Mouse (Mus musculus): ENCODE measurements around the gene Fam196a. TPM values are rescaled to one million over a fixed set of nuclear protein-coding genes. Genes with fewer than 3 reads are reported as not detected.
A peak's percentile ranks its signal among the peaks of the same experiment; 100 is the strongest.

Gene Fam196a
- total and polyA plus RNA-seq, 2 experiments from 2014 or later: 7.9 to 21.2 TPM

- Histone ChIP-seq H3K4me3 (ENCODE audit: low read length) (no peak overlapping the region), H3K4me1 (ENCODE audit: insufficient read depth, low read length) (no peaks in the 10 kb centered on the region; the same call in 1 of the 2 replicates), H3K27me3 (ENCODE audit: insufficient read depth, low read length) (no peaks in the 10 kb centered on the region), H3K9ac (replicated peaks; ENCODE audit: low read length) (no peak overlapping the region), H3K4me2 (ENCODE audit: low read depth, low read length) (no peak overlapping the region), H3K27ac (no peak overlapping the region), H3K36me3 (ENCODE audit: insufficient read depth, low read length) (no peaks in the 10 kb centered on the region), H3K9me3 (ENCODE audit: low read length) (no peaks in the 10 kb centered on the region)
- 61% methylated on average over 6 of the region's 6 CpGs for WGBS
- no peak for DNase-seq (ENCODE audit: low spot score)
- no peak for ATAC-seq
- TF ChIP-seq CTCF (IDR thresholded peaks at IDR 0.05; ENCODE audit: low read depth): no peak
Measured at GRCm38 (mm10) chr7:134943063-134943462, 4.8 kb upstream of the Fam196a start.

GRCm38 (mm10) chr7:134941891-134942290 lies 3.7 kb upstream of the Fam196a start:
- WGBS: 96% methylated on average over 6 of the region's 6 CpGs
- ATAC-seq (no peak), DNase-seq (ENCODE audit: low spot score) (no peak)
- H3K4me2 ChIP-seq (ENCODE audit: low read depth, low read length): no peak overlapping the region
- no peak overlapping the region for H3K4me3 ChIP-seq (ENCODE audit: low read length)
- H3K9ac ChIP-seq (replicated peaks; ENCODE audit: low read length): no peak overlapping the region
- H3K27ac ChIP-seq: no peak overlapping the region
- no peaks in the 10 kb centered on the region for H3K9me3 ChIP-seq (ENCODE audit: low read length)
- H3K27me3 ChIP-seq (ENCODE audit: insufficient read depth, low read length): no peaks in the 10 kb centered on the region
- no peaks in the 10 kb centered on the region for H3K36me3 ChIP-seq (ENCODE audit: insufficient read depth, low read length)
- peak; percentile 33; the same call in 1 of the 2 replicates for TF ChIP-seq CTCF (IDR thresholded peaks at IDR 0.05; ENCODE audit: low read depth)
- H3K4me1 ChIP-seq (ENCODE audit: insufficient read depth, low read length): peaks cover 3% of the 10 kb centered on the region; the same call in 1 of the 2 replicates

- H3K27me3 ChIP-seq (ENCODE audit: insufficient read depth, low read length): no peaks in the 10 kb centered on the region
Measured at GRCm38 (mm10) chr7:134937471-134937926, 731 bp downstream of the Fam196a start.

GRCm38 (mm10) chr7:134931886-134932285 lies 6.3 kb downstream of the Fam196a start:
- no peak overlapping the region for H3K9ac ChIP-seq (replicated peaks; ENCODE audit: low read length)
- DNase-seq (ENCODE audit: low spot score): no peak
- no peaks in the 10 kb centered on the region for H3K9me3 ChIP-seq (ENCODE audit: low read length)
- WGBS: 83% methylated on average over 2 of the region's 2 CpGs
- H3K4me2 ChIP-seq (ENCODE audit: low read depth, low read length): no peak overlapping the region
- no peak overlapping the region for H3K27ac ChIP-seq
- H3K36me3 ChIP-seq (ENCODE audit: insufficient read depth, low read length): no peaks in the 10 kb centered on the region
- H3K4me1 ChIP-seq (ENCODE audit: insufficient read depth, low read length): no peaks in the 10 kb centered on the region
- no peak for TF ChIP-seq CTCF (IDR thresholded peaks at IDR 0.05; ENCODE audit: low read depth)
- no peaks in the 10 kb centered on the region for H3K27me3 ChIP-seq (ENCODE audit: insufficient read depth, low read length)
- H3K4me3 ChIP-seq (ENCODE audit: low read length): no peak overlapping the region
- no peak for ATAC-seq

More at GRCm38 (mm10) chr7:134937471-134937926, 731 bp downstream of the Fam196a start:
- peak; percentile 23 for DNase-seq (ENCODE audit: low spot score)
- H3K27ac ChIP-seq: peak overlapping the region; percentile 59
- WGBS: under 1% methylated on average over 33 of the region's 37 CpGs
- peak overlapping the region; percentile 87 for H3K4me2 ChIP-seq (ENCODE audit: low read depth, low read length)
- H3K4me3 ChIP-seq (ENCODE audit: low read length): peak overlapping the region; percentile 69
- H3K4me1 ChIP-seq (ENCODE audit: insufficient read depth, low read length): peaks cover 3% of the 10 kb centered on the region; the same call in 1 of the 2 replicates
- no peak for TF ChIP-seq CTCF (IDR thresholded peaks at IDR 0.05; ENCODE audit: low read depth)
- ATAC-seq: no peak; the same call in 1 of the 2 replicates
- H3K36me3 ChIP-seq (ENCODE audit: insufficient read depth, low read length): no peaks in the 10 kb centered on the region
- no peaks in the 10 kb centered on the region for H3K9me3 ChIP-seq (ENCODE audit: low read length)
- peak overlapping the region; percentile 61 for H3K9ac ChIP-seq (replicated peaks; ENCODE audit: low read length)

GRCm38 (mm10) chr7:134901992-134902391 lies 36.2 kb downstream of the Fam196a start:
- no peak overlapping the region for H3K4me3 ChIP-seq (ENCODE audit: low read length)
- no peaks in the 10 kb centered on the region for H3K4me1 ChIP-seq (ENCODE audit: insufficient read depth, low read length)
- DNase-seq (ENCODE audit: low spot score) (no peak), ATAC-seq (no peak)
- no peak overlapping the region for H3K27ac ChIP-seq
- H3K9ac ChIP-seq (replicated peaks; ENCODE audit: low read length): no peak overlapping the region
- no peaks in the 10 kb centered on the region; the same call in 1 of the 2 replicates for H3K36me3 ChIP-seq (ENCODE audit: insufficient read depth, low read length)
- no peaks in the 10 kb centered on the region for H3K27me3 ChIP-seq (ENCODE audit: insufficient read depth, low read length)
- WGBS: 73% methylated on average over 2 of the region's 2 CpGs
- no peaks in the 10 kb centered on the region for H3K9me3 ChIP-seq (ENCODE audit: low read length)
- TF ChIP-seq CTCF (IDR thresholded peaks at IDR 0.05; ENCODE audit: low read depth): no peak
- H3K4me2 ChIP-seq (ENCODE audit: low read depth, low read length): no peak overlapping the region

GRCm38 (mm10) chr7:134899462-134899861 lies 38.8 kb downstream of the Fam196a start:
- TF ChIP-seq CTCF (IDR thresholded peaks at IDR 0.05; ENCODE audit: low read depth): no peak
- Histone ChIP-seq H3K9me3 (ENCODE audit: low read length) (no peaks in the 10 kb centered on the region), H3K9ac (replicated peaks; ENCODE audit: low read length) (no peak overlapping the region), H3K4me3 (ENCODE audit: low read length) (no peak overlapping the region), H3K4me1 (ENCODE audit: insufficient read depth, low read length) (no peaks in the 10 kb centered on the region), H3K4me2 (ENCODE audit: low read depth, low read length) (no peak overlapping the region), H3K36me3 (ENCODE audit: insufficient read depth, low read length) (no peaks in the 10 kb centered on the region; the same call in 1 of the 2 replicates), H3K27me3 (ENCODE audit: insufficient read depth, low read length) (no peaks in the 10 kb centered on the region), H3K27ac (no peak overlapping the region)
- WGBS: 91% methylated on average over 2 of the region's 2 CpGs
- ATAC-seq: no peak
- no peak for DNase-seq (ENCODE audit: low spot score)

- Histone ChIP-seq H3K9me3 (ENCODE audit: low read length) (no peaks in the 10 kb centered on the region), H3K9ac (replicated peaks; ENCODE audit: low read length) (no peak overlapping the region), H3K36me3 (ENCODE audit: insufficient read depth, low read length) (no peaks in the 10 kb centered on the region; the same call in 1 of the 2 replicates), H3K4me3 (ENCODE audit: low read length) (no peak overlapping the region), H3K27ac (no peak overlapping the region), H3K4me2 (ENCODE audit: low read depth, low read length) (no peak overlapping the region), H3K4me1 (ENCODE audit: insufficient read depth, low read length) (no peaks in the 10 kb centered on the region), H3K27me3 (ENCODE audit: insufficient read depth, low read length) (no peaks in the 10 kb centered on the region)
- WGBS: 56% methylated on average over 2 of the region's 2 CpGs
- DNase-seq (ENCODE audit: low spot score) (no peak), ATAC-seq (no peak)
- no peak for TF ChIP-seq CTCF (IDR thresholded peaks at IDR 0.05; ENCODE audit: low read depth)
Measured at GRCm38 (mm10) chr7:134894604-134895003, 43.6 kb downstream of the Fam196a start.

Data from hindbrain, postnatal 0 days (tissue).